Mouse (Mus musculus) small intestine, adult 2 months (tissue): Measurements from ENCODE around the gene Smyd4. TPM values are rescaled to one million over a fixed set of nuclear protein-coding genes. Genes with fewer than 3 reads are reported as not detected.

Experiments
- H3K27ac ChIP-seq: fragments of 200-500 bp; 2 replicates; pipeline ENCODE4 v1.5.1; 2012; ENCODE audit warnings: low read depth, low read length, control low read depth, inconsistent platforms; ENCODE audit not compliant: insufficient read depth
- H3K27me3 ChIP-seq: fragments of 200-500 bp; 2 replicates; pipeline ENCODE4 v1.6.1; 2012; ENCODE audit warnings: mild to moderate bottlenecking, moderate library complexity, low read length, inconsistent platforms; ENCODE audit not compliant: control insufficient read depth, insufficient read depth
- H3K36me3 ChIP-seq: fragments of 200-500 bp; 2 replicates; pipeline ENCODE4 v1.6.1; 2012; ENCODE audit warnings: mild to moderate bottlenecking, low read length, control low read depth, inconsistent platforms; ENCODE audit not compliant: control insufficient read depth, insufficient read depth
- H3K4me1 ChIP-seq: fragments of 200-500 bp; 2 replicates; pipeline ENCODE4 v1.6.1; 2012; ENCODE audit warnings: low read length, inconsistent platforms, mixed read lengths; ENCODE audit not compliant: control insufficient read depth, insufficient read depth, insufficient read length
- H3K4me3 ChIP-seq: fragments of 200-500 bp; 2 replicates; pipeline ENCODE4 v1.5.1; 2012; ENCODE audit warnings: low read depth, mild to moderate bottlenecking, control low read depth, inconsistent platforms, low read length, moderate library complexity
- CTCF ChIP-seq: fragments of 200-500 bp; IDR thresholded peaks from 2 replicates; pipeline ENCODE4 v1.5.1; 2012; ENCODE audit warnings: low read depth, mild to moderate bottlenecking, control low read depth, inconsistent platforms, low read length, moderate library complexity, mixed read lengths; ENCODE audit not compliant: insufficient replicate concordance, insufficient read length; ENCODE audit errors: extremely low read depth
- POLR2A ChIP-seq: fragments of 200-500 bp; IDR thresholded peaks from 2 replicates; pipeline ENCODE4 v1.6.1; 2012; ENCODE audit warnings: low read depth, mild to moderate bottlenecking, control low read depth, inconsistent platforms, low read length, moderate library complexity
- WGBS: fragments of 180-500 bp; shearing (Covaris S2); methylation state at CpG from one replicate; pipeline ENCODE4 v1.1.7; 2018; 5-methylcytosine and 5-hydroxymethylcytosine counted together
- polyA plus RNA-seq: library from polyadenylated mRNA; depleted of rRNA; stranded (reverse); fragments of >200 nt; gene quantifications from 2 replicates; pipeline ENCODE4 v1.2.3, GENCODE M21; 2012; rRNA removed

The Smyd4 gene
- polyA plus RNA-seq, 1 experiment, result 1.4 TPM

GRCm38 (mm10) chr11:75453991-75454930 is 106.0 kb downstream of the Smyd4 start, which contains the start of gene Wdr81:
Gene Wdr81 (minus strand): TSS chr11:75454717.
- 2% methylated on average over 56 of the region's 56 CpGs for WGBS
- Histone ChIP-seq H3K36me3 (peaks cover 13% of the 10 kb centered on the region), H3K27me3 (no peaks in the 10 kb centered on the region), H3K27ac (peak within 1 kb of the TSS; percentile 73), H3K4me3 (peak within 1 kb of the TSS; percentile 75), H3K4me1 (peaks cover 21% of the 10 kb centered on the region; the same call in 1 of the 2 replicates)
- peak; percentile 47; the same call in 1 of the 2 replicates for TF ChIP-seq CTCF
- peak; percentile 52 for TF ChIP-seq POLR2A

Other genes with a start within 250 kb of the Smyd4 start
- 22.9 and 29.6 TPM in 2 replicates for gene Hic1, start 178.9 kb upstream of the Smyd4 start, polyA plus RNA-seq
- 12.8 and 14.2 TPM in 2 replicates for gene Ovca2, start 169.6 kb upstream of the Smyd4 start, polyA plus RNA-seq
- 9.9 and 13.7 TPM in 2 replicates for gene Dph1, start 157.2 kb upstream of the Smyd4 start, polyA plus RNA-seq
- 8.6 and 11.8 TPM in 2 replicates for gene Rtn4rl1, start 154.7 kb upstream of the Smyd4 start, polyA plus RNA-seq
- gene Rpa1, start 109 bp upstream of the Smyd4 start, polyA plus RNA-seq, result 5.6 and 8.7 TPM in 2 replicates
- 5.8 and 13.7 TPM in 2 replicates for gene Serpinf1, start 74.3 kb downstream of the Smyd4 start, polyA plus RNA-seq
- gene Serpinf2, start 91.2 kb downstream of the Smyd4 start, polyA plus RNA-seq, result 2.0 and 4.3 TPM in 2 replicates
- gene Wdr81, start 106.3 kb downstream of the Smyd4 start, polyA plus RNA-seq, result 8.3 and 18.3 TPM in 2 replicates
- 27.9 and 78.8 TPM in 2 replicates for gene Tlcd2, start 113.3 kb downstream of the Smyd4 start, polyA plus RNA-seq
- 23.4 and 44.2 TPM in 2 replicates for gene Prpf8, start 138.4 kb downstream of the Smyd4 start, polyA plus RNA-seq
- 8.0 and 15.0 TPM in 2 replicates for gene Rilp, start 161.7 kb downstream of the Smyd4 start, polyA plus RNA-seq
- 9.4 and 12.3 TPM in 2 replicates for gene Scarf1, start 165.1 kb downstream of the Smyd4 start, polyA plus RNA-seq
- gene Slc43a2, start 183.3 kb downstream of the Smyd4 start, polyA plus RNA-seq, result 165 and 508 TPM in 2 replicates
- 88.0 and 185 TPM in 2 replicates for gene Pitpna, start 239.7 kb downstream of the Smyd4 start, polyA plus RNA-seq